Mouse (Mus musculus) sigmoid colon, adult 10 weeks (tissue): ENCODE measurements around the gene Higd2a. TPM values are rescaled to one million over a fixed set of nuclear protein-coding genes. Genes with fewer than 3 reads are reported as not detected.

Experiments
- polyA plus RNA-seq: library from polyadenylated mRNA; stranded (reverse); fragments of 350-450 nt; fragmentation: Illumina TruSeq; extraction: RNeasy Lipid Tissue Mini Kit (QIAGEN cat#74804); gene quantifications from one replicate; pipeline ENCODE4 v1.2.3, GENCODE M21; 2014; ENCODE audit warnings: low read depth, low replicate concordance

The Higd2a gene
- 25.6 TPM for polyA plus RNA-seq

DNA sequence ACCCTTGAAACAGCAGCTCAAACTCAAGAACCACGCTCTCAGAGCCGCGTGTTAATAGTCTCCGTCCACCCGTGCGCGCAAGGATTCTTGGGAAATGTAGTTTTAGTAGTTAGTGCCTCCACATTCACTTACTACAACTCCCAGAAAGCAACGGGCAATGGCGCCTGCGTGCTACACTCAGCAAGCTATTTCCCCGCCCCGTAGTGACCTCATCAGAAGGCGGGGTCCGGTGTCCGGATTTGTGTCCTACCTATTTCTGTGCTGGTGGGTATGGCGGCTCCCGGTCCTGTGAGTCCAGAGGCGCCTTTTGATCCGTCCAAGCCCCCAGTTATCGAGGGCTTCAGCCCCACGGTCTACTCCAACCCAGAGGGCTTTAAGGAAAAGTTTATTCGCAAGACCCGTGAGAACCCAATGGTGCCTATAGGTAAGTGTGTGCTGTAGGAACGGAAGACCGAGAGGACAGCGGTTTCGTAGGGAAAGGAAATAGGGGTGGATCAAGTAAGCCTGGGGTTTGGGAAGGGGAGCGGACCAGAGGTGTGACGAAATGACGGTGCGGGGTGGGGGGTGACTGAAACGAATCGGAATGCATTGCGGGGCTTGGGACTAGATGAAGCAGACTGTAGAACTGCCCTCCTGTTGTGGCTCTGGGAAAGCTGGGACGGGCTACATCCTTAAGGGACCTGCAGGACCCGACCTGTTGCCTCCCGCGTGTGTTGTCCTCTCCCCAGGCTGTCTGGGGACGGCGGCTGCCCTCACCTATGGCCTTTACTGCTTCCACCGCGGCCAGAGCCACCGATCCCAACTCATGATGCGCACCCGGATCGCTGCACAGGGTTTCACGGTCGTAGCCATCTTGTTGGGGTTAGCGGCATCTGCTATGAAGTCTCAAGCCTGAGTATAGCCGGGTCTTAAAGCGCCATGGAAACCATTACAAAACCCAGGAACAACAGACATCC lies at the start of gene Higd2a, which contains the start of gene Nop16:
Gene Higd2a (plus strand): TSS at position 212 of the 956 bp plus-strand sequence.
Gene Nop16 (minus strand): TSS at position 95 of the 956 bp plus-strand sequence.

GRCm38 (mm10) chr13:54565201-54565581 lies 24.8 kb upstream of the Higd2a start, which contains the start of gene 4833439L19Rik:
TSS of gene 4833439L19Rik (minus strand) at chr13:54565435.

GRCm38 (mm10) chr13:54574854-54575481 lies 15.0 kb upstream of the Higd2a start, which contains the start of gene Arl10:
TSS of gene Arl10 (plus strand) at chr13:54575015.

DNA sequence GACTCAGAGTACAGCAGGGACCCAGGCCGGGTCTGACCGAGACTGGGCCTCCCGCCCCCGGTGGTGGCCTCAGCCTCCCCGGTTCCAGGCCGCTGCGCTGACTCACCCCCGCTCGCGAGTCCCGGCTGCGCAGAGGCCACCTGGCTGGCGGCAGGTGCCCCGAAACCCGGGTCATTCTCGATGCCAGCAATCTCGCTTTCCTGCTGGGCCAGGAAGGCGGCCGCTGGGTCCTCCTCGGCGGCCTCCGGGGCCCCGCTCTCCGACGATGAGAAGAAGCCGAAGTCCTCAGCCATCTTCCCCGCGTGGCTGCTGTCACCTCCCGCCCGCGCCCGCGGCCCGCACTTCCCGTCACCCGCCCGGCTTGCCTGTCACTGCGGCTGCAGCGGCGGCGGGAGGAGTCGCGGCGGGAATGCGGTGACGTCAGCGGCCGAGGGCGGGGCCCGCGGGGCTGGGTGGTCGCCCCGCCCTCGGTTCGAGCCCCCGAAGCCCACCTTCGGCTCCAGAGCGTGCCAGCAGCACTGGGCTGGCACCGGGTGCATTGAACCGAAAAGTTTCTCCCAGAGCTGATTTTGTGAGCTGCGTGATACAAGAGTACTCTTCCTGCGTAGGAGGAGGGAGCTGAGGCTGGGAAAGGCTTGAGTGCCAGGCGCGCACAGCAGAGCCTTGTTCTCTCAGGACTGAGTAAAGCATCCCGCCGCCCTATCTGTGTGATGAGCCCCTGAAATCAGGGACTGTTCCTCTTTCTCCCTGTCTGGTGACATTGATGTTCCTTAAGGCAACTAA lies 21.2 kb downstream of the Higd2a start, which contains the start of gene Cltb:
Gene Cltb (minus strand): TSS at position 373 of the 783 bp plus-strand sequence.

GRCm38 (mm10) chr13:54621155-54621932 lies 31.3 kb downstream of the Higd2a start, which contains the start of gene Faf2:
TSS of gene Faf2 (plus strand) at chr13:54621784.

Other genes starting within 250 kb of the Higd2a start
- gene Cplx2, start 218.9 kb upstream of the Higd2a start, polyA plus RNA-seq: 6.8 TPM
- gene Thoc3, start 121.4 kb upstream of the Higd2a start, polyA plus RNA-seq: 3.2 TPM
- gene Simc1, start 86.4 kb upstream of the Higd2a start, polyA plus RNA-seq: 7.9 TPM
- gene 4833439L19Rik, start 24.8 kb upstream of the Higd2a start, polyA plus RNA-seq: 144 TPM
- 4.1 TPM for gene Arl10, start 15.2 kb upstream of the Higd2a start, polyA plus RNA-seq
- 12.6 TPM for gene Nop16, start 117 bp upstream of the Higd2a start, polyA plus RNA-seq
- 28.8 TPM for gene Cltb, start 21.1 kb downstream of the Higd2a start, polyA plus RNA-seq
- gene Faf2, start 31.6 kb downstream of the Higd2a start, polyA plus RNA-seq: 42.0 TPM
- gene Rnf44, start 103.7 kb downstream of the Higd2a start, polyA plus RNA-seq: 44.9 TPM
- gene Cdhr2, start 111.3 kb downstream of the Higd2a start, polyA plus RNA-seq: 33.2 TPM
- not detected for gene Gprin1, start 159.7 kb downstream of the Higd2a start, polyA plus RNA-seq
- gene Sncb, start 176.4 kb downstream of the Higd2a start, polyA plus RNA-seq: 0.41 TPM
- gene Eif4e1b, start 193.8 kb downstream of the Higd2a start, polyA plus RNA-seq: not detected
- gene Tspan17, start 199.2 kb downstream of the Higd2a start, polyA plus RNA-seq: 3.0 TPM